Mouse (Mus musculus) limb, embryonic 12.5 days (tissue): Measurements from ENCODE around the gene Pagr1a. TPM values are rescaled to one million over a fixed set of nuclear protein-coding genes. Genes with fewer than 3 reads are reported as not detected.

Source experiments
- ATAC-seq: fragments of 200-750 bp; cut with Nextera tagmentation; 2 replicates; pipeline ENCODE4 v1.8.0; 2017; ENCODE audit warnings: low read depth, moderate TSS enrichment; ENCODE audit not compliant: insufficient number of reproducible peaks, insufficient read depth, low FRiP score, low TSS enrichment
- H3K27ac ChIP-seq: fragments of 300-500 bp; sonication (generic); 2 replicates; pipeline ENCODE4 v1.5.1; 2016; ENCODE audit warnings: mild to moderate bottlenecking, moderate library complexity
- H3K27me3 ChIP-seq: fragments of 300-500 bp; sonication (generic); 2 replicates; pipeline ENCODE4 v1.6.1; 2016; ENCODE audit warnings: mild to moderate bottlenecking, moderate library complexity
- H3K36me3 ChIP-seq: fragments of 300-500 bp; sonication (generic); 2 replicates; pipeline ENCODE4 v1.6.1; 2016; ENCODE audit warnings: mild to moderate bottlenecking, moderate library complexity
- H3K4me1 ChIP-seq: fragments of 300-500 bp; sonication (generic); replicated peaks from 2 replicates; pipeline ENCODE4 v1.6.1; 2016
- H3K4me2 ChIP-seq: fragments of 300-500 bp; sonication (generic); 2 replicates; pipeline ENCODE4 v1.6.1; 2016; ENCODE audit warnings: mild to moderate bottlenecking, moderate library complexity
- H3K4me3 ChIP-seq: fragments of 300-500 bp; sonication (generic); replicated peaks from 2 replicates; pipeline ENCODE4 v1.5.1; 2016; ENCODE audit warnings: mild to moderate bottlenecking
- H3K9ac ChIP-seq: fragments of 300-500 bp; sonication (generic); replicated peaks from 2 replicates; pipeline ENCODE4 v1.6.1; 2016; ENCODE audit warnings: mild to moderate bottlenecking, moderate library complexity
- H3K9me3 ChIP-seq: fragments of 300-500 bp; sonication (generic); 2 replicates; pipeline ENCODE4 v1.6.1; 2016; ENCODE audit warnings: mild to moderate bottlenecking, moderate library complexity
- WGBS: fragments of 180-500 bp; shearing (Covaris S2); methylation state at CpG from one replicate; pipeline ENCODE4 v1.1.7; 2016; 5-methylcytosine and 5-hydroxymethylcytosine counted together
- polyA plus RNA-seq: library from polyadenylated mRNA; unstranded; fragments of >200 nt; fragmentation: Nextera tagmentation; extraction: Ambion mirVana; gene quantifications from 2 replicates; pipeline ENCODE4 v1.2.1, GENCODE M21; 2016

Pagr1a gene
- polyA plus RNA-seq, 1 experiment from 2014 or later, result 34.4 TPM

- WGBS, result 76% methylated on average over 8 of the region's 8 CpGs
- no peak overlapping the region; the same call in 1 of the 2 replicates for H3K9ac ChIP-seq
Observed at GRCm38 (mm10) chr7:126988816-126989215, 28.3 kb downstream of the Pagr1a start.

GRCm38 (mm10) chr7:126986319-126986718, 30.8 kb downstream of the Pagr1a start:
- ATAC-seq, result no peak
- Histone ChIP-seq H3K9ac (no peak overlapping the region), H3K36me3 (peaks cover 2% of the 10 kb centered on the region; the same call in 1 of the 2 replicates), H3K9me3 (no peaks in the 10 kb centered on the region), H3K27ac (no peak overlapping the region), H3K4me1 (0 out of 2 replicates have a peak, but pooled peaks cover 4% of the 10 kb centered on the region), H3K4me2 (no peak overlapping the region), H3K27me3 (no peaks in the 10 kb centered on the region), H3K4me3 (no peak overlapping the region)
- 42% methylated on average over 9 of the region's 9 CpGs for WGBS

More at GRCm38 (mm10) chr7:126988816-126989215, 28.3 kb downstream of the Pagr1a start:
- no peaks in the 10 kb centered on the region for H3K9me3 ChIP-seq
- no peak for ATAC-seq
- no peaks in the 10 kb centered on the region for H3K27me3 ChIP-seq
- no peaks in the 10 kb centered on the region for H3K36me3 ChIP-seq
- H3K4me3 ChIP-seq, result no peak overlapping the region
- H3K4me1 ChIP-seq, result 0 out of 2 replicates have a peak, but pooled peaks cover 4% of the 10 kb centered on the region
- no peak overlapping the region for H3K27ac ChIP-seq
- H3K4me2 ChIP-seq, result no peak overlapping the region

GRCm38 (mm10) chr7:126984667-126985444, 32.3 kb downstream of the Pagr1a start:
- H3K4me2 ChIP-seq, result no peak overlapping the region
- H3K9ac ChIP-seq, result no peak overlapping the region
- WGBS, result 33% methylated on average over 10 of the region's 10 CpGs
- no peaks in the 10 kb centered on the region for H3K9me3 ChIP-seq
- H3K4me1 ChIP-seq, result 0 out of 2 replicates have a peak, but pooled peaks cover 4% of the 10 kb centered on the region
- H3K36me3 ChIP-seq, result peaks cover 15% of the 10 kb centered on the region
- no peak overlapping the region for H3K4me3 ChIP-seq
- ATAC-seq, result no peak
- H3K27ac ChIP-seq, result no peak overlapping the region
- H3K27me3 ChIP-seq, result no peaks in the 10 kb centered on the region

GRCm38 (mm10) chr7:126983113-126983512, 34.0 kb downstream of the Pagr1a start:
- Histone ChIP-seq H3K4me2 (no peak overlapping the region), H3K9ac (no peak overlapping the region), H3K4me3 (no peak overlapping the region), H3K36me3 (peaks cover 32% of the 10 kb centered on the region), H3K27ac (no peak overlapping the region), H3K27me3 (no peaks in the 10 kb centered on the region), H3K4me1 (0 out of 2 replicates have a peak, but pooled peaks cover 4% of the 10 kb centered on the region), H3K9me3 (no peaks in the 10 kb centered on the region)
- 80% methylated on average over 7 of the region's 7 CpGs for WGBS
- no peak for ATAC-seq

- 91% methylated on average over 4 of the region's 4 CpGs for WGBS
- no peak overlapping the region for H3K4me3 ChIP-seq
- no peak overlapping the region for H3K4me2 ChIP-seq
- peaks cover 8% of the 10 kb centered on the region; the same call in 1 of the 2 replicates for H3K4me1 ChIP-seq
- no peaks in the 10 kb centered on the region for H3K27me3 ChIP-seq
- H3K9ac ChIP-seq, result no peak overlapping the region
- no peak for ATAC-seq
- H3K9me3 ChIP-seq, result no peaks in the 10 kb centered on the region
- peaks cover 37% of the 10 kb centered on the region for H3K36me3 ChIP-seq
- no peak overlapping the region for H3K27ac ChIP-seq
Observed at GRCm38 (mm10) chr7:126982054-126982453, 35.1 kb downstream of the Pagr1a start.

GRCm38 (mm10) chr7:126981601-126982000, 35.6 kb downstream of the Pagr1a start:
- Histone ChIP-seq H3K9me3 (no peaks in the 10 kb centered on the region), H3K4me2 (no peak overlapping the region), H3K4me1 (peaks cover 11% of the 10 kb centered on the region; the same call in 1 of the 2 replicates), H3K27ac (no peak overlapping the region), H3K9ac (no peak overlapping the region), H3K4me3 (no peak overlapping the region), H3K36me3 (peaks cover 37% of the 10 kb centered on the region), H3K27me3 (no peaks in the 10 kb centered on the region)
- no peak for ATAC-seq
- 82% methylated on average over 2 of the region's 2 CpGs for WGBS

- Histone ChIP-seq H3K27ac (no peak overlapping the region), H3K9me3 (no peaks in the 10 kb centered on the region), H3K4me1 (peaks cover 9% of the 10 kb centered on the region; the same call in 1 of the 2 replicates), H3K9ac (no peak overlapping the region), H3K36me3 (peaks cover 37% of the 10 kb centered on the region), H3K4me2 (no peak overlapping the region), H3K4me3 (no peak overlapping the region), H3K27me3 (no peaks in the 10 kb centered on the region)
- ATAC-seq, result no peak
- 95% methylated on average over 6 of the region's 6 CpGs for WGBS
Observed at GRCm38 (mm10) chr7:126978841-126979240, 38.3 kb downstream of the Pagr1a start.

- ATAC-seq, result peak; percentile 2; the same call in 1 of the 2 replicates
- Histone ChIP-seq H3K4me1 (peaks cover 9% of the 10 kb centered on the region; the same call in 1 of the 2 replicates), H3K4me3 (peak overlapping the region; percentile 100), H3K9ac (peak overlapping the region; percentile 96), H3K4me2 (peak overlapping the region; percentile 91), H3K27me3 (no peaks in the 10 kb centered on the region), H3K27ac (peak overlapping the region; percentile 89), H3K36me3 (peaks cover 37% of the 10 kb centered on the region), H3K9me3 (no peaks in the 10 kb centered on the region)
- 28% methylated on average over 14 of the region's 14 CpGs for WGBS
Observed at GRCm38 (mm10) chr7:126976878-126977459, 40.2 kb downstream of the Pagr1a start.

GRCm38 (mm10) chr7:126975950-126976866, 40.9 kb downstream of the Pagr1a start, which contains the start of gene Cdiptos:
Gene Cdiptos, minus strand, starts transcription at chr7:126976098.
- Histone ChIP-seq H3K36me3 (peaks cover 34% of the 10 kb centered on the region), H3K9ac (peak within 1 kb of the TSS; percentile 96), H3K9me3 (no peaks in the 10 kb centered on the region), H3K4me3 (peak within 1 kb of the TSS; percentile 100), H3K4me2 (peak within 1 kb of the TSS; percentile 91), H3K4me1 (peaks cover 9% of the 10 kb centered on the region; the same call in 1 of the 2 replicates), H3K27ac (peak within 1 kb of the TSS; percentile 89), H3K27me3 (no peaks in the 10 kb centered on the region)
- under 1% methylated on average over 55 of the region's 55 CpGs for WGBS
- peak; percentile 93 for ATAC-seq

- Histone ChIP-seq H3K27ac (peak within 1 kb of the TSS; percentile 89), H3K36me3 (peaks cover 30% of the 10 kb centered on the region), H3K9me3 (no peaks in the 10 kb centered on the region), H3K4me2 (peak within 1 kb of the TSS; percentile 91), H3K9ac (peak within 1 kb of the TSS; percentile 96), H3K4me1 (peaks cover 9% of the 10 kb centered on the region; the same call in 1 of the 2 replicates), H3K27me3 (no peaks in the 10 kb centered on the region), H3K4me3 (peak within 1 kb of the TSS; percentile 100)
- ATAC-seq, result no peak; the same call in 1 of the 2 replicates
- WGBS, result 0% methylated on average over 1 of the region's 1 CpGs
Observed at GRCm38 (mm10) chr7:126975893-126975949, 41.4 kb downstream of the Pagr1a start, which contains the start of gene Cdipt. Gene Cdipt, plus strand, starts transcription at chr7:126975914.

GRCm38 (mm10) chr7:126975493-126975892, 41.7 kb downstream of the Pagr1a start:
- H3K9me3 ChIP-seq, result no peaks in the 10 kb centered on the region
- H3K4me2 ChIP-seq, result peak overlapping the region; percentile 91
- ATAC-seq, result peak; percentile 47; the same call in 1 of the 2 replicates
- WGBS, result 15% methylated on average over 8 of the region's 8 CpGs
- H3K27ac ChIP-seq, result no peak overlapping the region
- H3K9ac ChIP-seq, result peak overlapping the region; percentile 96
- H3K4me1 ChIP-seq, result peaks cover 9% of the 10 kb centered on the region; the same call in 1 of the 2 replicates
- no peaks in the 10 kb centered on the region for H3K27me3 ChIP-seq
- peak overlapping the region; percentile 100 for H3K4me3 ChIP-seq
- peaks cover 28% of the 10 kb centered on the region for H3K36me3 ChIP-seq
